Mouse (Mus musculus): ENCODE results near the gene Hoxb9.
A peak's percentile ranks its signal among the peaks of the same experiment; 100 is the strongest.

Hoxb9 gene

GRCm38 (mm10) chr11:96298895-96299667 is 27.8 kb downstream of the Hoxb9 start:
- DNase-seq: no peak

GRCm38 (mm10) chr11:96299781-96300180 is 28.5 kb downstream of the Hoxb9 start:
- no peak for DNase-seq

- no peak for DNase-seq
Measured at GRCm38 (mm10) chr11:96300354-96301063, 29.3 kb downstream of the Hoxb9 start.

- DNase-seq: no peak
Measured at GRCm38 (mm10) chr11:96301064-96301431, 29.8 kb downstream of the Hoxb9 start.

GRCm38 (mm10) chr11:96301837-96302236 is 30.6 kb downstream of the Hoxb9 start:
- peak; percentile 41 for DNase-seq

GRCm38 (mm10) chr11:96302381-96303150 is 31.3 kb downstream of the Hoxb9 start:
- DNase-seq: no peak

GRCm38 (mm10) chr11:96303151-96304099 is 32.2 kb downstream of the Hoxb9 start, which contains the start of gene Hoxb5:
TSS of gene Hoxb5 (plus strand) at chr11:96303336.
- no peak for DNase-seq

- no peak for DNase-seq
Measured at GRCm38 (mm10) chr11:96304381-96305195, 33.3 kb downstream of the Hoxb9 start.

GRCm38 (mm10) chr11:96305505-96306182 is 34.4 kb downstream of the Hoxb9 start:
- no peak for DNase-seq

GRCm38 (mm10) chr11:96306183-96306907 is 35.1 kb downstream of the Hoxb9 start:
- no peak for DNase-seq

GRCm38 (mm10) chr11:96306908-96307269 is 35.6 kb downstream of the Hoxb9 start:
- no peak for DNase-seq

GRCm38 (mm10) chr11:96308763-96309162 is 37.5 kb downstream of the Hoxb9 start:
- no peak for DNase-seq

- no peak for DNase-seq
Measured at GRCm38 (mm10) chr11:96309288-96309687, 38.0 kb downstream of the Hoxb9 start.

GRCm38 (mm10) chr11:96310183-96310938 is 39.1 kb downstream of the Hoxb9 start:
- DNase-seq: no peak

GRCm38 (mm10) chr11:96311097-96311496 is 39.8 kb downstream of the Hoxb9 start:
- no peak for DNase-seq

- DNase-seq: no peak
Measured at GRCm38 (mm10) chr11:96311520-96312417, 40.5 kb downstream of the Hoxb9 start.

GRCm38 (mm10) chr11:96313134-96313533 is 41.9 kb downstream of the Hoxb9 start:
- no peak for DNase-seq

- no peak for DNase-seq
Measured at GRCm38 (mm10) chr11:96313806-96314428, 42.7 kb downstream of the Hoxb9 start.
